In the genomic region with DNA sequence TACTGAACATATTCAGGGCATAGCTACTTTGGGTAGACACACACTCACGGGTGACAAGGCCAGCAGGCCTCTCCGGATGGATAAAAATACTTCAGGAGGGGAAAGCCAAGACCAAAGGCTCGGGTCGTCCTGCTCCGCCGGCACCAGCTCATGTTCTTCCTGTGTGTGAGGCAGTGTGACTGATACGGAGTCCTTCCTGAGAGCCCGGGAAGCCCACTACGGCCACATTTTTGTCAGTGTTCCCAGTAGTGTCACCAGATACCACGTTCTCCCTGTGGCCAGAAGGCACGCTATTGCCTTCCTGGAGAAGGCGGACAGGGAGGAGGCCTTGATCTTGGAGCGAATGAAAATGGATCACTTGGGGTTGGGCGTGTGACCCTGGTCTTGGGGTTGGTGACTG, we compare ENCODE assay signal across 19 mouse cellular contexts. TPM values are rescaled to one million over a fixed set of nuclear protein-coding genes. Genes with fewer than 3 reads are reported as not detected.
DNase-seq lines count a peak whose midpoint lies in the region; ATAC-seq and TF ChIP-seq lines count a peak whose summit lies in the region.
"Had no signal": no experiment of that assay in that cellular context is flagged by ENCODE, and none has a peak within 500 bp of the region (broad histone marks: within the 10 kb centered on the region; RNA-seq: fewer than 3 reads in every experiment).

No protein-coding gene starts in this region.

- no peak overlapping the region for H3K9ac ChIP-seq in kidney, embryonic 15.5 days
- H3K9ac ChIP-seq in heart, embryonic 15.5 days, result no peak overlapping the region
- no peak overlapping the region for H3K9ac ChIP-seq in kidney, postnatal 0 days (ENCODE audit: low read depth, low read length)
- H3K9ac ChIP-seq: liver, embryonic 12.5 days; midbrain, embryonic 13.5 days; stomach, embryonic 15.5 days had no signal

- H3K4me1 ChIP-seq in kidney, embryonic 15.5 days, result peaks cover 22% of the 10 kb centered on the region
- H3K4me1 ChIP-seq in heart, embryonic 15.5 days (replicated peaks), result peaks cover 19% of the 10 kb centered on the region
- H3K4me1 ChIP-seq in kidney, postnatal 0 days (replicated peaks; ENCODE audit: insufficient read depth, low read length), result no peaks in the 10 kb centered on the region; the same call in 1 of the 2 replicates
- H3K4me1 ChIP-seq: stomach, embryonic 15.5 days had no signal

- ATAC-seq in kidney, embryonic 15.5 days (replicated peaks; ENCODE audit: low FRiP score), result no peak
- ATAC-seq in heart, embryonic 15.5 days (replicated peaks; ENCODE audit: insufficient number of reproducible peaks, insufficient read depth, low FRiP score, low read depth), result no peak
- no peak for ATAC-seq in kidney, postnatal 0 days (replicated peaks; ENCODE audit: low FRiP score, low read depth)
- ATAC-seq: inflammation-experienced regulatory T-cells, adult 6 months; liver, embryonic 12.5 days; midbrain, embryonic 13.5 days had no signal

- no peaks in the 10 kb centered on the region for H3K9me3 ChIP-seq in kidney, embryonic 15.5 days (replicated peaks)
- H3K9me3 ChIP-seq in heart, embryonic 15.5 days (replicated peaks), result no peaks in the 10 kb centered on the region
- H3K9me3 ChIP-seq in kidney, postnatal 0 days (replicated peaks; ENCODE audit: low read length), result no peaks in the 10 kb centered on the region
- H3K9me3 ChIP-seq: embryonic facial prominence, embryonic 10.5 days; liver, embryonic 12.5 days; midbrain, embryonic 13.5 days; stomach, embryonic 15.5 days had no signal

- DNase-seq in kidney, adult 11 months, result peak; percentile 33
- peak; percentile 34 for DNase-seq in gastrocnemius, postnatal 10 days
- peak; percentile 37 for DNase-seq in kidney, postnatal 0 days (ENCODE audit: low spot score)
- DNase-seq in spleen, postnatal 4 days (ENCODE audit: low spot score in 2 of 2), result no peak
- DNase-seq in left cerebral cortex, adult 8-10 months (ENCODE audit: low spot score in 2 of 2), result no peak
- no peak for DNase-seq in spleen, postnatal 36 days (ENCODE audit: low spot score in 2 of 2)
- DNase-seq: cerebellum, postnatal 25 days; layer of hippocampus, adult 9-11 months; lung, postnatal 14 days; thymus, postnatal 25 days had no signal

- H3K27me3 ChIP-seq in kidney, embryonic 15.5 days, result peaks cover 3% of the 10 kb centered on the region; the same call in 1 of the 2 replicates
- H3K27me3 ChIP-seq in heart, embryonic 15.5 days, result no peaks in the 10 kb centered on the region
- H3K27me3 ChIP-seq in kidney, postnatal 0 days (ENCODE audit: insufficient read depth, low read length), result no peaks in the 10 kb centered on the region
- H3K27me3 ChIP-seq: stomach, embryonic 15.5 days had no signal

- no peak overlapping the region for H3K27ac ChIP-seq in kidney, embryonic 15.5 days
- peak overlapping the region; percentile 7; the same call in 1 of the 2 replicates for H3K27ac ChIP-seq in heart, embryonic 15.5 days
- H3K27ac ChIP-seq in kidney, postnatal 0 days, result no peak overlapping the region
- H3K27ac ChIP-seq: embryonic facial prominence, embryonic 10.5 days; liver, embryonic 12.5 days; midbrain, embryonic 13.5 days; stomach, embryonic 15.5 days had no signal

- H3K4me3 ChIP-seq in kidney, embryonic 15.5 days (replicated peaks), result no peak overlapping the region
- no peak overlapping the region for H3K4me3 ChIP-seq in heart, embryonic 15.5 days
- no peak overlapping the region for H3K4me3 ChIP-seq in kidney, postnatal 0 days (replicated peaks; ENCODE audit: low read depth, low read length)
- H3K4me3 ChIP-seq: embryonic facial prominence, embryonic 10.5 days; liver, embryonic 12.5 days; midbrain, embryonic 13.5 days; stomach, embryonic 15.5 days had no signal

- 69% methylated on average over 14 of the region's 14 CpGs for WGBS in kidney, embryonic 15.5 days
- 53% methylated on average over 14 of the region's 14 CpGs for WGBS in heart, embryonic 15.5 days
- 61% methylated on average over 14 of the region's 14 CpGs for WGBS in kidney, postnatal 0 days

- no peak overlapping the region for H3K4me2 ChIP-seq in kidney, embryonic 15.5 days
- no peak overlapping the region for H3K4me2 ChIP-seq in heart, embryonic 15.5 days
- H3K4me2 ChIP-seq in kidney, postnatal 0 days (ENCODE audit: low read length), result no peak overlapping the region
- H3K4me2 ChIP-seq: liver, embryonic 12.5 days; midbrain, embryonic 13.5 days; stomach, embryonic 15.5 days had no signal

- no peaks in the 10 kb centered on the region for H3K36me3 ChIP-seq in kidney, embryonic 15.5 days
- H3K36me3 ChIP-seq in heart, embryonic 15.5 days, result no peaks in the 10 kb centered on the region
- H3K36me3 ChIP-seq in kidney, postnatal 0 days (ENCODE audit: insufficient read depth, low read length), result no peaks in the 10 kb centered on the region
- H3K36me3 ChIP-seq: embryonic facial prominence, embryonic 10.5 days; liver, embryonic 12.5 days; midbrain, embryonic 13.5 days; stomach, embryonic 15.5 days had no signal

- TF ChIP-seq CTCF in kidney, postnatal 0 days (IDR thresholded peaks at IDR 0.05; ENCODE audit: low read depth), result no peak

RNA-seq across cellular contexts. Expression of a gene that starts 29.5 kb away (rescaled TPM):
- polyA plus RNA-seq in kidney, embryonic 15.5 days (2015; fragmentation: Nextera tagmentation; extraction: Ambion mirVana), result not detected in 2 replicates
- not detected for total RNA-seq in gastrocnemius, postnatal 10 days (2021)
- polyA plus RNA-seq in heart, embryonic 15.5 days (2015; fragmentation: Nextera tagmentation; extraction: Ambion mirVana), result 1.1 and 5.0 TPM in 2 replicates
- 0.45 TPM in 1 of 2 replicates, not detected in the other for polyA plus RNA-seq in kidney, postnatal 0 days (2015; fragmentation: Nextera tagmentation; extraction: Ambion mirVana)
- total RNA-seq in left cerebral cortex, adult 8-10 months (2022), result not detected
- total RNA-seq: hematopoietic stem cell, adult 5-6 weeks; left cerebral cortex, postnatal 25 days had no signal
- polyA plus RNA-seq: embryonic facial prominence, embryonic 10.5 days; inflammation-experienced regulatory T-cells, adult 6 months; liver, embryonic 12.5 days; midbrain, embryonic 13.5 days had no signal

RNA-seq across cellular contexts. Expression of a gene that starts 36.5 kb away (rescaled TPM):
- 4.3 and 4.6 TPM in 2 replicates for polyA plus RNA-seq in kidney, embryonic 15.5 days (2015; fragmentation: Nextera tagmentation; extraction: Ambion mirVana)
- 1 to 10 TPM; 4.5 to 5.4 TPM for total RNA-seq in gastrocnemius, postnatal 10 days (2021)
- 5.7 and 7.4 TPM in 2 replicates for polyA plus RNA-seq in heart, embryonic 15.5 days (2015; fragmentation: Nextera tagmentation; extraction: Ambion mirVana)
- 2.6 and 3.3 TPM in 2 replicates for polyA plus RNA-seq in kidney, postnatal 0 days (2015; fragmentation: Nextera tagmentation; extraction: Ambion mirVana)
- 10 to 100 TPM; 50.3 to 60.2 (median 53.3) TPM for total RNA-seq in left cerebral cortex, adult 8-10 months (2022)

Comparison
In these comparisons a context has a peak if more than half of its experiments do, and no peak if none do; other contexts are left out.
1. DNase-seq: peak in kidney, adult 11 months (single experiment), gastrocnemius, postnatal 10 days (single experiment) and kidney, postnatal 0 days (single experiment); none in spleen, postnatal 4 days (0 of 2), left cerebral cortex, adult 8-10 months (0 of 2) and spleen, postnatal 36 days (0 of 2).